Mouse (Mus musculus): Measurements from ENCODE around the gene Ripply3.

The Ripply3 gene

DNA sequence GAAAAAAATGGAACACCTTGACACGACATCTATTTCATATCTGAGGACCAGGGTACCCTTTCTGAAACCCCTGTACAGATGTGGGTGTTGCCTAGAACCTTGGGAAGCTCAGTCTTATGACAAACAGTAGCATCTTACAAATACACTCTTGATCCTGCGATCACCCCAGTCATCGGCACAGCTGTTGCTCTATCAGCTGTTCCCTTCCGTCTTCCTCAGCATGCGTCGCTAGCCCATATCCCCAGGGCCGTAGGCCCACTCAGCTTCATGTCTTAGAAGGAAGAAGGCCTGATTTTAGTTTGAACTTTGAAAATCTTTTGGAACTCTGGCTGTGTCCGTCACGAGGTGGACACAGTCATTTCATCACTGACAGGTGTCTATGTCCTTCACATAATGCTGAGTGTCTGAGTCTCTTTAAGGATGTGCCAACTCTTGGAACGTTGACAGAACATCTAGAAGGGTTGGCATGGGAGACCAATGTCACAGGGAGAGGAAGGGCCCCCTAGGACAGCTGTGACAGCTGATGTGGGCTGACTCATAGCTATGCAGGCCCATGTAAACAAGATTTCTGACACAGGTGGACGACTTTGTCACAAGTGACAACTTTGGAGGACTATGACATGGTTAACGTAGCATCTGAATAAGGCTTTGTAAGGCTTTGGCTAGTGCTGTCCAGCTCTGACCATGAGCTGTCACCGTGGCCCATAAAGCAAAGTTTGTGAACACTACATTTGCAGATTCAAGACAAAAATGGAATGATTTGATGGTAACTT is 32.5 kb downstream of the Ripply3 start:
- DNase-seq: no peak

DNA sequence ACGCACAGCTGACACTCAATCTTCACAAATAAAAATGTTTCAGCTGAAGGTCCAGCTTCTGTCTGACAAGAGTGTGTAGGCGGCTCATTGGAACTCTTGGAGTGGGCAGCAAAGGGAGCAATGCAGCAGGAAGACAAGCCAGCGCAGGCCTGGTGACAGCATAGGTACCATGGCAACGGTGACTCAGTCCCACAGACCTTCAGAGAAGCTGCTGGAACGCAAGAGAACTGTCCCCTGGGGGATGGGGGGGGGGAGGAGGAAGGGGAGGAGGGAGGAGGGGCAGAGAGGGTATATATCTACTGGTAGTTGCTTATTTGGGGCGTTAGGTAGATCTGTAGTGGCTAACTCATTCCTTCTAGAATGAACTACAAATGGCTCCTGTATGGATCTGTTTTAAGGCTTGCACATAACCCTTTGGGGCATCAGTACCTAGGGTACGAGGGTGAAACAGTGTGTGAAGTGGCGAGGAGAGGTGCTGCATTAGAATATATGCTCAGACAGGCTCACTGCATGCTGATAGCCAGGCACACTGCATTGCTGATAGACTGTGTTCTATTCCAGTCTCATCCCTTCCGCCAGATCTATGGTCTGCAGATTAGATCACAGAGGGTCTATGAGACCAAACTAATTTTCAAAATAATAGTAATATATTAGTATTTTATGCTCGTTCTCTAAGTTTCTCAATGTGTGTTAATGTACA is 34.1 kb downstream of the Ripply3 start:
- DNase-seq: peak; percentile 24 to 38

DNA sequence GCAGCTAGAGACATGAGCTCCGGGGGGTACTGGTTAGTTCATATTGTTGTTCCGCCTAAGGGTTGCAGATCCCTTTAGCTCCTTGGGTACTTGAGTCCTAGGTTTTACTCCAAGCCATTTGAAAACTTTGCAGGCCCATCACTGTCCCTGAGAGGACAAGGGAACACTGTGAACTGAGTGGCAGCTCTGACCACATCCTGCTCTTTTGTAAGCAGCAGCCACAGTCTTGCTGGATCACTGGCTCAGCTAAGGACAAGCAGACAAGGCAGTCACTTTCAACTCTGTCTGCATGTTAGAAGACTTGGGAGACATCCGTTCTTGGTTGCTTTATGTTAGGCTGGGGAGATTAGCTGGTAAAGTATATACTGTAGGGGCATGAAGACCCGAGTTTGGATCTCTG is 35.6 kb downstream of the Ripply3 start:
- DNase-seq: no peak

DNA sequence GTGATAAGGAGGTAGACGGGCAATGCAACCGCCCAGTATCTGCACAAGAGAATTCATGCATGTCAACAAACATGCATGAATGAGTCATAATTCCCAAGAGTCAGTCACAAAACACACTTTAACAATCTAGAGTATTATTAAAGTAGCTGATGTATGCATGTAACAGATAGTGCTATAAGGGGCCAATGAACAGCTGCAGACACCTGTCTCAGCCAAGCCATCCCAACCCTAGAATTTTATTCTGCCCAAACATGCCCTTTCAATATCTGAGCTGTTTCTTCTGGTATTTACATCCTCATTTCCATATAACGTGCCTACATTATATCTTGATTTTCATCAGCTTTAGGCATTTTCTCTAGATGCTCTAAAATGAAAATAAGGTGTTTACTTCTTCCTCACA is 37.2 kb downstream of the Ripply3 start:
- no peak for DNase-seq

DNA sequence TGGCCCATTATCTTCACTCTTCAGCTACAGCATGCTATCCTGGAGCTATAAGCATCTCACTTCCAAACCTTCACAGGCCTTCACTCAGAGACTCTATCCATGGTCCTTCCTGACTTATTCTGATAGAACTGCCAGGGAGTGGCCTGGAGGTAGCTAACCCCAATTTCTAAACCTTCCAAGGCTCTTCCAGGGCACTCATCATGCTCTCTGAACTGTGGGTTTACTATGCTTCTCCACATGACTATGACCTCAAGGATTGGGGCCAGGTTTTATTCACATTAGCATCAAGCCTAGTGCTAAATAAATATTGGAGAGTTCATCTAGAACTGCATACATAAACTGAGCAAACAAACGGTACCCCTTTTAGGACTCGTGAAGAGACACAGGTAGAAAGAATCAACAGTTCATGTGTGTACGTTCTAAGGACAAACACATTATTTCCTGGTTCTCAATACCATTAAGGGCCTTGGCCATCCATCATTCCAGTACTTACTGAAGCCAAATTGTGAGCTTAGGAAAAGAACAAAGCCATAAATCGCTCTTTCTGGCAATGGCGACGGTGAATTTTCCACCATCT is 41.5 kb downstream of the Ripply3 start:
- DNase-seq: no peak

DNA sequence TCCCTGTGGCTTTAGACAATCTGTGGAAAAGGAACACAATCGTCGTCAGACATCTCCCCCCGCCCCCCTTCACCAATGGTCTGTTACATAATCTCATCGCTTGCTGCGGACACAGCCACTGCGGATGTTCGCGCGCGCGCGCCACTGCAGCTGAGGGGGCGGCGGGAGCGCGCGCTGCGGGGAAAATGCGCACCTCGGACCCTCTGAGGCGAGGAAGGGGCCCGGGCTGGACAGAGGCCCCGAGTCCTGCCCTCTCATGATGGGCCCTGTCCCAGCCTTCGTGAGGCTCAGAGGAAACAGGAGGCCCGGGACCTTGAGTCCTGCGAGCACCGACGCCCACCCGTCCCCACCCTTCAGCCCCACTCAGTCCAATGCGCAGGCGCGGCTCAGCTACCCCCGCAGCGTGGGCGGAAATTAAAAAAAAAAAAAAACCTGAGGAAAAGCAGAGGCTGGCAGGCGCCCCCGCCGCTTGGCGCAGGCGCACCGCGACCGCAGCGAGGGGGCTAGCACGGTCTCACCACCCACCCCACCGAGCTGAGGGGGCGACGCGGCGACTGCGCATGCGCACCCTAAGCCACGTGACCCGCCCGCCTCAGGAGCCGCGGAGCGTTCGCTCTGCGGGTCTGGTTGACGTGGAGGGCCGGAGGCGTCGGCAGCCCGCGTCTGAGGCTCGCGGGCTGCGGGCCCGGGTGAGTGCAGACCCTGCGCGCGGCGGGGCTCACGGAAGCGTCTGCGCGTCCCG is 42.1 kb downstream of the Ripply3 start, which contains the start of gene Ttc3:
Gene Ttc3 (plus strand): TSS at position 446 of the 742 bp plus-strand sequence.
- peak; percentile 88 to 91 for DNase-seq

DNA sequence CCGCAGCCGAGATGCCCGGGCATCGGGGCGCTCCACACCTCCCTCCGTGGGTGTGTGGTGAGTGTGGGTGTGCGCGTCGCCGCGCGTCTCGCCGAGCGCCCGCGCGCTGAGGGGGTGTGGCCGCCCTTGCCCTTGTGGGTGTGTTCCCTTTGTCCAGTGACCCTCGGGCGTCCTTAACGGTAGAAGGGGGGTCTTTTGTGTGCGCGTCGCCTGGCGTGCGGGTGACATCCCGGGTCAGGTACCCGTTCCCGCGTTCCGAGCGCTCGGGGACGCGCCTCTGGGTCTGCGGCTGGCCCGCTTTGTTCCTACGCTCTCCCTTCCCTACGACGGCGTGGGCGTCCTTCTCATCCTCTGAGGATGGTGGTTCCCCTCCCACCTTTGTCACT is 42.7 kb downstream of the Ripply3 start:
- peak; percentile 81 to 84 for DNase-seq

DNA sequence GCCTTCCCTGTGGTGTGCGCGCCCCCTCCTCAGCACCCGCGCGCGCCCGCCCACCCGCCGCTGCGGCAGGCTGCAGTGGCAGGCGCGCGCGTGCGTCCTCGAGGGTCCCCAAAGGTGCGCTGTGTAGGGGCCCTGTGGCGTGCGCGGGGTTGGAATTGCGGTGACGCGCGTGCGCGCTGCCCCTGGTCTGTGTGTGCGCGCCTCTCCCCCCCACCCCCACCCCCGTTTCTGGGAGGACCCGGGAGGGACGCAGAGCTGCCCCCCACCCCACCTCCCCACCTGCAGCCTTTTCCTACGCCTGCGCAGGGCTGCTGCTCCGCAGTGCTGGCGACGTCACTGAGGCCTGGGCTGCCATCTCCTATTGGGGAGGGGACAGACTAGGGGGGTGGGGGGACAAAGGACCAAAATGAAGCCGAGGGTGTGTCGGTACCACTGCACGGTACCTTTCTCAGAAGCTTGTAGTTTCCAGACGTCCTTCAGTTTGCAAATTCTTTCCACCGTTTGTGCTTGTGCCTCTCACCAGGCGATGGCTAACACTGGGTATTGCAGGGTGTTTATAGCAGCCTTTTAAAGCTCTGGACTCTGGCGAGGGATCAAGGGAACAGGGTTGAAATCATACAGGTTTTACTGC is 43.2 kb downstream of the Ripply3 start, which contains the start of gene Pigp:
Gene Pigp (minus strand): TSS at position 542 of the 631 bp plus-strand sequence.
- DNase-seq: peak; percentile 44 to 45

DNA sequence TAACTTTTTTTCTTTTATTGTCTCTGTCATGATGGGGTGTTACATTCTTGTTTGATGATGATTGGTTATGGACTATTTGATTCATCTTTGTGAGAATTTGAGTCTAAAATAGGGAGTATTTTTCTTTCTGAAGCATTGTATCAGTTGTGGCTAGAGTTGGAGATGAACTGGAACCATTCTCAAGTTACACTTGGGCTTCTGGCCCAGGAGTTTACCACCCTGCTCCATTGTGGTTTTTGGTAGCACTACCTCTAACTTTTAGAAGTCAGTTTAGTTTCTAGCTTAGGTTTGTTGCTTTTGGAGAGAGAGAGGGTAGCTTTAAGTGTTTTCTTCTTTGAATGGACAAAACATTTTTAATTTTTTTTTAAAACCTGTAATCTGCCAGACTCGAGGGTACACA is 51.2 kb downstream of the Ripply3 start:
- no peak for DNase-seq

DNA sequence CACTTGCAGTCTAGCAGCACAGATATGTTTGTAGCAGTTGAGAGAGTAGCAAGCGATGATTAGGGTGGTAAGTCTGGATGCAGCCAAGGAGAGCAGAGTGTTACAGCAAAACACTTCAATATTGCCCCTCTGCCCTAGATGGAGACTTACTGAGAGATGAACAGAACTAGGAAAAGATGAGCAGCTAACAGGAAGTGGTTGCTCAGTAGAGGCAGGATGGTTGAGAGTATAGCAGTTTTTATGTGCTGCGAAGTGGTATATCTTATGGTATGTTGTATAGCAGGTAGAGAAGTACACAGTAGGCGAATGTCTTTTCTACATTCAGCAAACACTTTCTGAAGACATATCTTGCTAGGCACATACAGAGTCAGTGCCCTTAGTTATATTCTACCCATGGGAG is 55.1 kb downstream of the Ripply3 start:
- no peak for DNase-seq

Measured in B cell, adult 2 months (primary cell).